Mouse (Mus musculus) bone marrow macrophage, adult 2 months (primary cell): Measurements from ENCODE around the gene Rnf146.

Source experiments
- CTCF ChIP-seq: IDR thresholded peaks from 2 replicates; pipeline ENCODE4 v1.5.1; 2012; ENCODE audit warnings: low read depth, mild to moderate bottlenecking, low read length, moderate library complexity
- POLR2A ChIP-seq: IDR thresholded peaks from 2 replicates; pipeline ENCODE4 v1.6.1; 2012; ENCODE audit warnings: mild to moderate bottlenecking, low read depth, low read length, borderline replicate concordance

DNA sequence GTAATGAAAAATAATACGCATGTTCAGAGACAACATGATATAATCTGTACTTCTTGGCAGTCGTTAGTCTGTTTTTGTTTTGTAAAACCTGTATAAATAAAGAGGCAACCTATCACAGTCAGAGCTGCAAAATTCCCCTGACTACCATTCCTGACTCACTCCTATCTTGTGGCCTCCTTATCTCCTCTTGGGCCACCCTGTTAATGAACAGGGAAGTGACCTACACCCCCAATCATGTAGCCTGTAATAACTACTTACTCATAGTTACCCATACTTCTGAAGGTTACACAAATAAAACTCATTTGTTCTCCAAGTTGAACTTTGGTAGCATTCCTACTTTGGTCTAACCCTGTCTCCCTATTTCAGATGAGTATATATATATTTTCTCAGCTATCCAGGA lies 19.3 kb upstream of the Rnf146 start:
- TF ChIP-seq CTCF (no peak), POLR2A (no peak)
